Mouse (Mus musculus) intestine, embryonic 16.5 days (tissue): ENCODE data around the gene Zfp108. TPM values are rescaled to one million over a fixed set of nuclear protein-coding genes. Genes with fewer than 3 reads are reported as not detected.

Experiments used
- polyA plus RNA-seq: library from polyadenylated mRNA; unstranded; fragments of >200 nt; fragmentation: Nextera tagmentation; extraction: Ambion mirVana; gene quantifications from 2 replicates; pipeline ENCODE4 v1.2.1, GENCODE M21; 2015

Zfp108 gene
- polyA plus RNA-seq, 1 experiment from 2014 or later, result 2.4 TPM

Other genes with a start within 250 kb of the Zfp108 start
- gene Vmn1r183, start 201.5 kb upstream of the Zfp108 start, polyA plus RNA-seq, result not detected in 2 replicates
- gene Zfp180, start 172.9 kb upstream of the Zfp108 start, polyA plus RNA-seq, result 13.2 and 15.0 TPM in 2 replicates
- gene Zfp112, start 142.5 kb upstream of the Zfp108 start, polyA plus RNA-seq, result 4.3 and 5.3 TPM in 2 replicates
- 12.0 and 13.6 TPM in 2 replicates for gene Zfp235, start 120.6 kb upstream of the Zfp108 start, polyA plus RNA-seq
- gene Zfp114, start 79.7 kb upstream of the Zfp108 start, polyA plus RNA-seq, result 2.5 and 3.4 TPM in 2 replicates
- gene Zfp111, start 43.4 kb upstream of the Zfp108 start, polyA plus RNA-seq, result 6.7 and 8.2 TPM in 2 replicates
- 3.7 TPM in 2 replicates for gene Zfp109, start 17.2 kb upstream of the Zfp108 start, polyA plus RNA-seq
- 5.4 and 6.8 TPM in 2 replicates for gene Zfp93, start 15.6 kb downstream of the Zfp108 start, polyA plus RNA-seq
- gene Zfp61, start 46.4 kb downstream of the Zfp108 start, polyA plus RNA-seq, result 18.7 and 21.7 TPM in 2 replicates
- gene Zfp94, start 61.9 kb downstream of the Zfp108 start, polyA plus RNA-seq, result 6.0 and 7.3 TPM in 2 replicates
- gene Tescl, start 79.1 kb downstream of the Zfp108 start, polyA plus RNA-seq, result not detected in 2 replicates
- gene Lypd5, start 94.4 kb downstream of the Zfp108 start, polyA plus RNA-seq, result 0.10 TPM in 1 of 2 replicates, not detected in the other
- gene Kcnn4, start 115.5 kb downstream of the Zfp108 start, polyA plus RNA-seq, result 2.5 and 4.3 TPM in 2 replicates
- 20.4 and 22.0 TPM in 2 replicates for gene Smg9, start 144.8 kb downstream of the Zfp108 start, polyA plus RNA-seq
- gene Irgc1, start 197.5 kb downstream of the Zfp108 start, polyA plus RNA-seq, result 0.07 TPM in 1 of 2 replicates, not detected in the other
- gene Plaur, start 207.7 kb downstream of the Zfp108 start, polyA plus RNA-seq, result 8.0 and 9.7 TPM in 2 replicates
- gene Cadm4, start 227.2 kb downstream of the Zfp108 start, polyA plus RNA-seq, result 1.2 and 1.5 TPM in 2 replicates